Mouse (Mus musculus): ENCODE results near the gene Eif4g3.
A peak's percentile ranks its signal among the peaks of the same experiment; 100 is the strongest.

Eif4g3 gene

GRCm38 (mm10) chr4:138223623-138224022, 230.8 kb downstream of the Eif4g3 start:
- DNase-seq, result no peak

DNA sequence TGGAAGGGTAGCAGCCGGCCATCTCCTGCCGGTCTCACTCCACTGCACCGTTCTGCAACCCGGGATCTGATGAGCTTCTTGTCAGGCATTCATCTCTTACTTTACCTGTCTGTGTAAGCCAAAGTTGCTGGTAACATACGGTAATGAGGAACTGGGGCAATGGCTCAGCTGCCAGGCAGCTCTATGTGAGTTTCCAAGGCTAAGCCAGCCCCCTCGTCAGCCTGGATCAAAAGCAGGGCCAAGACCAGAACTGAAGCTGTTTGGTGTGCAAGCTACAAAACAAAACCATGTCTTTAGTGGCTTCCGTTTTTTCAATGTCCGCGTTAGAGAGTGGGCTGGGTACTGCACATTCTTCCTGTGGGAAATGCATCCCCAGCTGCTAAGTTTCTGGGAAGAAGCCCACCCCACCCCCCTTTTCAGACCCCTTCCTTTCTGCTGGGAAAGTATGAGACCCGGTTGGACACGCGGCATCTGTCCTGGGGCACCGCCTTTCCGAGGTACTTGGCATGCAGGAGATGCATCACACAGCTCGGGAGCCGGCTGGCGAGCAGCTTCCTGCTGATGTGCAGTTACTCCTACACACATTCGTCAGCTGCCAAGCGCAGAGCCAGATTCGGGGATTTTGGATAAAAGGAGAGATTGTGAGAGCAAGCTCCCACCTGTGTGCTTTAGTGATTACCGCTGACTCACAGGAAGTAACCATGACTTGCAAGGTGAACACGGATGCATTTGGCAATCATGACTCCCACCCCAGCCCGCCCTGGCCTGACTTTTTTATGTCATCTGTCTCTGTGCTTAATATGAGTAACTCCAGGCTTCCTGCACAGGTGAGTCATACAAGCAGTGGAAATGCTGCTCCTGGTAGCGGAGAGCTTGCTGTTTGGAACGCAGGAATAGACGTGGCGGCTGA, 254.2 kb downstream of the Eif4g3 start:
- DNase-seq, result peak in 1 of 2 experiments; percentile 22

DNA sequence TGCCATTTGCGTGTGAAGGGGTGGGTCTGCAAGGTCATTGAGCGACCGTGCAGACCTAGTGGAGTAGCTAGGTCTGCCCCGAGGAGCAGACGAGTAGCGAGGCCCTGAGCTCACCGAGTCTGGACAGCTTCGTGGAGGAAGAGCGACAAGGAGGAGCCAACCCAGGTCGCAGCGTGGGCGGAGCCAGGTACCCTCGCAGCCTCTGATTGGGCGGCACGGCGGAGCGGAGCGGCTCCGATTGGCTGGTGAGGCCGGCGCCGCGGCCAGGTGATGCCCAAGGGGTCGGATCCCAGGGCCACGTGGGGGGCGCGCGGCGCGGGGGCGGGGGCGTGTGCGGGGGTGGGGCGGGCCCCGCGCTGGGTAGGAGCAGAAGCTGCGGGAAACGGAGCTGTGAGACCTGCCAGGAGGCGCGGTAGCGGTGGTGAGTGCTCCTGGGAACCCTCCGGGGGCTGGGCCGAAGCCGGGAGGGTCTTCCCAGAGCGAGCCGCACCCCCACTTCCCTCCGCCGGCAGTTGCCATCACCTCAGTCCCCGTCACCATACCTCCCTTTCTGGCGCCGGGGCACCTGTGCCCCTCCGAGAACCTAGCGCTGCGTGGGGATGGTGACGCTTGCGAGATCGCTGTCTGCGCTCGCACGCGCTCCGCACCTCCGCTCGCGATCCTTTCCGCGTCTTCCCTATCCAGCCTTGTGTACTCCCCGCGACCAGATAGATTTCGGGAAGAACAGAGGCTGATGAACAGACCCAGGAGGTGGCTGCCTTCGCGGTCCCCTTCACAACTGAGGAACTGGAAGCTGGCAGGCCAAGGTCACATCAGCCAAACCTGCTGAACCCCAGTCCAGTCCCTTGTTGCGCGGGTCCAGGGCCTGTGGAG, 257.5 kb downstream of the Eif4g3 start, which contains the start of the genes Sh2d5 and Kif17:
TSS of gene Sh2d5 (plus strand) at position 316 of the 873 bp plus-strand sequence.
TSS of gene Kif17 (plus strand) at position 348 of the 873 bp plus-strand sequence.
- DNase-seq, result peak; percentile 81 to 87

GRCm38 (mm10) chr4:138251819-138252218, 259.0 kb downstream of the Eif4g3 start:
- DNase-seq, result peak; percentile 39 to 58

DNA sequence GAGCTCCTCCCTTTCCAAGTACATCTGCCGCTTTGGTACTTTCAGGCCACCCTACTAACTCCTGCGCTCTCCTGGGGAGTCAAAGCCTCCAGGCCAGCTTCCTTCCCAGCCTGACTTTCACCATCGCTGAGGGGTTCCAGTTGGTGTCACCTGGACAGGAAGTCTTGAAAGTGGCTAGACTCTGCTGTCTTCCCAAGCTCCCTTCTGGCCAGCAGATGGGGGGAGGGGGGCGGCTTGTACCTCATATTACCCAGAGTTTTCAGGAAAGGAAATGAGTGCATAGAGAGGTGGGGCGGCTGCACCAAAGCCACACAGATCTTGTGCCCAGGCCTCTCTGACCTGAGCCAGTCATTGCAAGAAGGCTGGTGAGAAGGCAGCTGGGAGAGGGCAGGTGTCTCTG, 259.4 kb downstream of the Eif4g3 start:
- DNase-seq, result no peak

- no peak for DNase-seq
Observed at GRCm38 (mm10) chr4:138257116-138257687, 264.4 kb downstream of the Eif4g3 start.
